Mouse (Mus musculus) G1E (cell line): ENCODE data around the gene Safb2.

Source experiments
- CTCF ChIP-seq: IDR thresholded peaks from 2 replicates; pipeline ENCODE4 v1.5.1; 2012; ENCODE audit warnings: low read depth, low read length, inconsistent platforms, mixed read lengths
- GATA1 ChIP-seq: IDR thresholded peaks from 2 replicates; pipeline ENCODE4 v1.6.1; 2012; ENCODE audit warnings: borderline replicate concordance, low read length, inconsistent platforms, mixed read lengths
- GATA2 ChIP-seq: IDR thresholded peaks from 2 replicates; pipeline ENCODE4 v1.6.1; 2012; ENCODE audit warnings: low read depth, low read length, inconsistent platforms, borderline replicate concordance
- POLR2AphosphoS5 ChIP-seq: IDR thresholded peaks from 2 replicates; pipeline ENCODE4 v1.6.1; 2012; ENCODE audit warnings: low read depth, low read length, inconsistent platforms; ENCODE audit not compliant: insufficient replicate concordance
- TAL1 ChIP-seq: conservative IDR thresholded peaks from 2 replicates; pipeline ENCODE4 v1.6.1; 2012; ENCODE audit warnings: low read depth, low read length, inconsistent platforms, mixed read lengths

GRCm38 (mm10) chr17:56537912-56538311 is 46.5 kb downstream of the Safb2 start:
- TF ChIP-seq CTCF (no peak), GATA1 (no peak), TAL1 (no peak), GATA2 (no peak), POLR2AphosphoS5 (no peak)
